Mouse (Mus musculus): Measurements from ENCODE around the gene Sox6.
"Not testable (repeated sequence)": the region's sequence is repeated elsewhere in the genome, so short reads cannot be mapped to it uniquely, and the experiment has no call there.

Sox6 gene

DNA sequence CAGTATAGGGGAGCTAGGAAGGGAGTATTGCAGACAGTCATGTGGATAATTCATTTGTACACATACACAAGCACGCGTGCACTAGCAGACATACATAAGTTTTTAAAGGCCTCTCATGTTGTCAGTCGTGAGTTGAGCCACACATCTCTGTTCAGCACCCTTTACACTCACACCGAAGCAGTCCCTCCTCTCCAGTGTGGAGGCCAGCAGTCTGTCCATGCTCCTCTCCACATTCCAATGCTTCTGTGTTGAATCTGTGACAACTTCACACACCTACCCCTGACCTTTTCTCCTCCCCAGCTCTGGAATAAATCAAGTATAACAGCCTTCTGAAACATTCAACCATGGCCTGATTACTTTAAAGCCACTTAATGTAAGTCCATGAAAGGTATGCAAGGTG lies 408.3 kb downstream of the Sox6 start:
- DNase-seq: no peak

- DNase-seq: no peak
Measured at GRCm38 (mm10) chr7:115628766-115629165, 409.8 kb downstream of the Sox6 start.

DNA sequence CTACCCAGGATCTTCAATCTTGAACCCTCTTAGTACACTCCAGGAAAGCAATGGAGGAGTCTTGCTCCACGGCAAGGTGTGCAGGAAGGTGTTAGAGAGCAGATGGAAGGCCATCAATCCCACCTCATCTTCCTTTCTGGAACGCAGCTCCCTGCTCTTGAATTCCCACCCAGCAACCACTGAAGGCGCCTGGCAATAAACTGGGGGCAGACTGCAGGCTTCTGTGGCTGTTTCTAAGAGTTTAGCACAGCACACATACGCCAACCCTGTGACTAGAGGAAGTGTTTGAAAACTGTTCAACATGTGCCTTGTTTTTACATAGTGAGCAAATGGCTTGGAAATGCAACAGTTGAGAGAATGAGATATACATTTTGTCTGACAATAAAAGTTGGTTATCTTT lies 412.6 kb downstream of the Sox6 start:
- no peak for DNase-seq

- DNase-seq: no peak
Measured at GRCm38 (mm10) chr7:115624907-115625552, 413.6 kb downstream of the Sox6 start.

GRCm38 (mm10) chr7:115624451-115624850 lies 414.1 kb downstream of the Sox6 start:
- DNase-seq: no peak

DNA sequence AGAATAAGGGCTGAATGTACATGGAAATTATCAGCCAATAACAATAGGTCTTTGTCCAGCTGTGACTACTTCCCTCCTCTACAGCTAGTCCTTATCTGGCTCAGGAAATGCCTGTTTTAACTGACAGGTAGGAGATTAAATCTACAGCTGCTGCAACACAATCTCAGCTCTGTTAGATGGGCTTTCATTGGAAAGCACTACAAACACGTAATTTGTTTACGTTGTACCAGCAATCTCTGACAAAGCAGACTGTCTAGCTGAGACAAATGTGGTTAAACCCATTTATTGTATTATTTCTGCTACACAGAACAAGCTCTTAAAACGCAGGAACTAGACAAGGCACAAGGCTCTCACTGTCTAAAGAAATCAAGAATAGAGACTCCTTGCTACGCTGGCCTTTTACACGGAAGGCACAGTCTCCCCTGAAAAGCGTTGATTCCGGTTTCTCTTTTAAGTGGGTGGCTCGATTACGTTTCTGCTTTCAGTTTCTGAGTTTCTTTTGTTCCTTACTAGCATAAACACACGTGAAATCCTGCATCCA lies 422.8 kb downstream of the Sox6 start:
- DNase-seq: peak; percentile 22

GRCm38 (mm10) chr7:115607485-115607884 lies 431.1 kb downstream of the Sox6 start:
- DNase-seq: no peak

- DNase-seq: not testable (repeated sequence)
Measured at GRCm38 (mm10) chr7:115606125-115606524, 432.5 kb downstream of the Sox6 start.

DNA sequence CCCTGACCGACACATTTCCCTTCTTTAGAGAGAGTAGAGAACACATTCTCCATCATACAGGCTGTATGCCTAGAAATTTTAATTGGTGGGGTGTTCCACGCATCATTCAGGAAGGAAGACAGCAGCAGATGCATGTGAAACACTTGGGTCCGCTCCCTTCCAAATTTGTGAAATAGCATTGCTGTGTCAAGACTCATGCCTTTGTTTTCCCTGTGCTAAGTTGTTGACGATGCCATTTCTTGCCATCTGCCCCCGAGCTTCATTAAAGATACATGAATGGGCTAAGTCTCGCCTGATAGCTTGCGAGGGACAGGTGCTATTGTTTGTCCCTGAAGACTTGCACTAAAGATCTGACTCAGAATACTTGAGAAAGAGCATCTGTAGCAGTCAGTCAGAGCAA lies 433.7 kb downstream of the Sox6 start:
- no peak for DNase-seq

DNA sequence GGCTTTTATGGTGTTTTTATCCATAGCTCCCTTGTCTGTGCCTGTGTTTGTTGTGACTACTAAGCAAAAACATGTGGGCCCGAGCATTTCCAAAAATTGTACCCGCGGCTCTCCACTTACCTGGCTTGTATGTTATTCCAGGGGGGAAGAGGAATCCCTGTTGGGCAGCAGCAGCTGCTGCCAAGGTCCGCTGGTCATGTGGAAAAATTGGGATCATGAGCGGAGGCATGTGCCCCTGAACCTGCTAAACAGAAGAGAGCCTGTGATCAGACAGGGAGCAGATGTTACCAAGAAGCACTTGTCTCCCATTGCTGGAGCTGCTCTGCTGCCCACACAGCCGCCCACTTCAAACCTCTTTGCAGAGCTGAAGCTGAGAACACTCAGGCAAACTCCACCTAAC lies 441.2 kb downstream of the Sox6 start:
- DNase-seq: peak; percentile 40

DNA sequence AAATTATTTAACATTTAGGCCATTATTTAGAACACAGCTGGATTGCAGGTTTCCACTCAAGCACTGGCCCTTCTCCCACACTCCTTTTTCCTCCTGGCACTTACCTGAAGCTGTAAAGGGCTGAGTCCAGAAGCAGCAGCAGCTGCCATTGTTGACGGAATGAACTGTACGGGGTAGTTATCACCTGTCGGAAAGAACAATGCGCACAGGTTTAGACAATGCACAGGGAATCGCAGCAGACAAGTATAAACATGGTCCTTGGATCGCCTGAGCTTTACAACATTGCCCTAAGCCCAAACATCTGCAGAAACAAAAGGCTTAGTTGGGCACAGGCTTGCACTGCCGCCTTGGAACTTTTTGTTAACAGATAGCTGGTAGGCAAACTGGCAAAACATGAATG lies 458.1 kb downstream of the Sox6 start:
- no peak for DNase-seq

DNA sequence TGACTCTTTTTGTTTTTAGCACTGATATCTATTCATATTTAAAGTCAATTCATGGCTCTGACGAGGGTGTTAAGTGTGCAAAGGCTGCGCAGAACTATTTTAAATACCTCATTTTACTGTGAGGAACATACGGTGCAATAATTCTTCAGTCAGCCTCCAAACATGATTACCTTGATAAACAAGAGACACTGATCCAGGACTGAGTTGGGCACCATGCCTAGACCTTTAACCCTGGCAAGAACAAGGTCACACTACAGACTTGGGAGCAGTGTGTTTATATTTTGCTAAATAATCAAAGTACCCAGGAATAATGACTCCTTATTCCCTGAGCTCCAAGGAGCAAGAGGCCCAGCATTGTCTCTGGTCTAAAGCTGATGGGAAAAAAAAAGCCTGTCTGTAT lies 458.8 kb downstream of the Sox6 start:
- DNase-seq: peak; percentile 20

GRCm38 (mm10) chr7:115576387-115576786 lies 462.2 kb downstream of the Sox6 start:
- no peak for DNase-seq

DNA sequence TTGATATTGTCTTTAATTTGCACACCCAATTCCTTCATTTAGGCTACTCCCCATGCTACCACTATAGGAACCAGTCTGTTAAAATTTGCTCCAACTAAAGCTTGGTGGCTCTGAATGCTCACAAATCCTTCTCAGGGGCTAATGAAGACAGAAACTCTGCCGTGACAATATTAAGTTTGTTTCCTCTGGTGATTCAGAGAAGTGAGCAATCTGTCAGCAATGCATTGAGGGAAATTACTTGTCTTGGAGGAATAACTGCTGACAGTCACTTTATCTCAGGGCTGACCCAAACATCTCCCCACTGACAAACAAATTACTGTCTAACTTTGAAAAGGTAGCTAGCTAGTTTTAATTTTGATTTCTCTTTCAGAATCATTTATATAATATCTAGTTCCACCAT lies 463.8 kb downstream of the Sox6 start:
- DNase-seq: no peak

DNA sequence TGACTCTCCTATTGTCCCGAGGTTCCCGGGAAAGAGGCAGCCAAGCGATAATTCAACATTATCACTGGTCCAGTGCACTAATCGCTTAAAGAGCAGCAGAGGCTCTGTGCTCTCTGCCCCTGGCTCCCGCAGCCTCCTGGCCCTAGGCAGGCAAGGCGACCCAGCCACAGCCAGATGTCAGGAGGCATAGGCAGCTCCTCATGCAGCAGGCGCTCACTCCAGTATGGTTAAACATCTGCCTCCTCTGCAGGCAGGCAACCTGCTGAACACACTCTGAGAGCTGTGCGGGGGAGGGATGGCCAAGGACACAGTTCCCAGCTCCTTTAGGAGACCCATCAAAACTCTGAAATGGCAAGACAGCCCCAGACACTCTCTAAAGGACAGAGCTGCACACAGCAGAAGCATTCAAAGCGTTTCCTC lies 469.8 kb downstream of the Sox6 start:
- no peak for DNase-seq

GRCm38 (mm10) chr7:115568301-115568700 lies 470.3 kb downstream of the Sox6 start:
- no peak for DNase-seq

DNA sequence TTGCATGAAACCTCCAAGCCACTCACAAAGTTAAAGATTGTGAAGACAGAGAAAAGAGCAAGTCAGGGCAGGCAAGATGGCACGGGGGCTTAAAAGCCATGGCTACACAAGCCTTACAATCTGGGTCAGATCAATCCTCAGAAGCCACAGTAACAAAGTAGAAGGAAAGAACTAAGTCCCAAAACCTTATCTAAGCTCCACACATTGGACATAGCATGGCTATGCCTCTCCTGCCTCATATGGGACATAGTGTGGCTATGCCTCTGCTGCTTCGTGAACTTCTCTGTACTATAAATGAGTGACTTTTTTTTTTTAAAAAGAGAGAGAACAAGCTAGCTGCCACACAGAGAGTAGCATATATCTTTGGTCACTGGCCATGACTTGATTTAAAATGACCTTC lies 471.8 kb downstream of the Sox6 start:
- DNase-seq: no peak

DNA sequence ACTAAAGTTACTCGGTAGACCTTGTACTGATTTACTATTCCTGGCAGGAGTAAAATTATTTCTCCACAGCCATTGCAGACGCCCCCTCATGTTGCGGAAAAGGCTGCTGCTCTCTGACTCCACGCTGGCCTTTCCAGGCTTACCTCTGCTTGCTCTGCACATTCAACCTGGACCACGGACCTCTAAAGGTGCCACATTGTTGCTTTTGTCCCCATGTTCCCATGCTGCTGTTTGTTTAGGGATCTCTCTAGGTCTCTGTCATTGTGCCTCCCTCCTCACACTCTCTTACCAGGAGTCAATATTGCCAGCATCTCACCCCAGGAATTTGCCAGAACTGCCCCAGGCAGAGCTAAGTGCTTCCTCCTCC lies 473.6 kb downstream of the Sox6 start:
- no peak for DNase-seq

- DNase-seq: no peak
Measured at GRCm38 (mm10) chr7:115564359-115565059, 474.1 kb downstream of the Sox6 start.

- no peak for DNase-seq
Measured at GRCm38 (mm10) chr7:115556677-115557076, 481.9 kb downstream of the Sox6 start.

DNA sequence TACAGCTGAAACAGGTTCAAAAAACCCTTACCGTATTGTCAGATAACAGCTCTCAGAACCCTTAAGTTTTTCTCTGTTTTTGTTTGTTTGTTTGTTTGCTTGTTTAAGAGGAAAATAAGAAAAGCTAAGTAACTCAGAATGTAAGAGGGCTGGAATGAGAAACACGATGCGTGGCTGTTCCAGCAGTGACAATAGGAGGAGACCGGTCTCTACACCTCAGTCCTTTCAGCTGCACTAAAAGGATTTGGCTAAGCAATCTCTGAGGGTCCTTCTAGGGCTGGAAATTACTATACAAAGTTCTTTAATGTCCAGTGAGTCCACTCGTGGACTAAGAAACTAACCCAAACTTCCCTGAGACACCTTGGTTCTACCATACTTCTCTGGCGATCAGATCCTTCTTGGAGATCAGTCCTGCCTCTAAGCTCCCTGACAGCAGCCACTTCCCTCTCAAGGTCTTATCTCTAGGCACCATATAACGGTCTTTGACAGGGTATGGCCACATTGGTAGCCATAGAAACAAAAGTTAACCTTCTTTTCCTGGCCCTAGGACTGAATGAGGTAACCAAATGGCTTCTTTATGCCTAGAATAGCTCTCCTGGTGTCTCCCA lies 488.3 kb downstream of the Sox6 start:
- DNase-seq: no peak

- no peak for DNase-seq
Measured at GRCm38 (mm10) chr7:115549670-115550069, 488.9 kb downstream of the Sox6 start.

DNA sequence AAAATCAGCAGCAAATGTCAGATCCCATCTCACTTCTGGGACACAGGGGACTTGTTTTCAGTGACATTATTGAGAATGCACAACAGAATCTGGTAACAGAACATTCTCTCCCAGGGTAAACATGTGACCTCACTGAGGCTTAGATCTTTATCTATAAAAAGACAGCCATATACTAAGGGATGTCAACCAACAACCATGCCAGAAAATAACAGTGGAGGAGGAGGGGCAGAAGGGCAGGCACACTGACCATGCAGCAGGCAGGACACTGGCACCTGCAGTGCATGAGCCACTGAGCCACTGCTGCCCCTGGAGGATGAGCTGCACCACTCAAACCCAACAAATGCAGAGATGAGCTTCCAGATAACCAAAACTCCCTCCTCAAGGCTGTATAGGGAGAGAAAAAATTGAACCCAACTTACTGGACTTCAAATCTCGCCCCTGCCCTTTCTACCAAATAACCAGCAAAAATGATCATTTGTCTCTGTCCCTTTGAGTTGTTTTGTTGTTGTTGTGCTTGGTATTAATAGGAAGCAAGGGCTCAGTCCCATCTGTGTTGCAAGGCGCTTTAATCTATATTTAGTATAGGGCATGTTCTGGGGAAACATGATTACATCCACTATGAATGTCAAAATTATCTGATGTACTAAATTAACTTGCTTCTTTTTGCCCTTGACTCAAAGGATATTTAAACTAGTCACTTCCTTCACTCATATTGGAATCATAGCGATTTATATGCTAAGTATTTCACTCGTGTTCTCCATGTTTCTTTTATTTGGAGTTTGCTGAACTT lies 492.8 kb downstream of the Sox6 start:
- DNase-seq: no peak

Measured in kidney, adult 9 months (tissue).